Mouse (Mus musculus) retina, embryonic 14.5 days (tissue): ENCODE results near the gene Rhox9.
"Not testable (repeated sequence)": the region's sequence is repeated elsewhere in the genome, so short reads cannot be mapped to it uniquely, and the experiment has no call there.

Source experiments
- DNase-seq: peaks from one replicate; pipeline ENCODE4 v3.0.0-alpha.2; 2015; ENCODE audit warnings: low spot score

The Rhox9 gene

DNA sequence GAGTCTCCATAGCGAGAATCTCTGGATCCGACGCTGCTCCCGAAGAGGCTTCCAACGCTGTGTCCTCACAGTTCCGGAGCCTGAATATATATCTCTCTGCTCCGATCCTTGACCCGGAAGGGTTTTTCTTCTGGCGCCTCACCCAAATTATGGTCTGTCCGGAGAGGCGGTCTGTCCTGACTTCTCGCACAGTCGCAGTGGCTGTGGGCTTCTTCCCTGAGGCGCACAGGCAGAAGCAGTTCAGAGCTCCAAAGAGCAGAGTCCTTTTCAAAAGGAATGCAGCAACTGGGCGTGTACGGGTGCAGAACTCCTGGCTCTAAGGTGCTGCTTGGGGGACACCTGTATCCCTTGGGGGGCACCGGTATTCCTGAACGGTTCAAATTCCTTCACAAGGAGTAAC, at the start of gene Rhox9:
Gene Rhox9, minus strand, starts transcription at position 101 of the 400 bp plus-strand sequence.
- not testable (repeated sequence) for DNase-seq

DNA sequence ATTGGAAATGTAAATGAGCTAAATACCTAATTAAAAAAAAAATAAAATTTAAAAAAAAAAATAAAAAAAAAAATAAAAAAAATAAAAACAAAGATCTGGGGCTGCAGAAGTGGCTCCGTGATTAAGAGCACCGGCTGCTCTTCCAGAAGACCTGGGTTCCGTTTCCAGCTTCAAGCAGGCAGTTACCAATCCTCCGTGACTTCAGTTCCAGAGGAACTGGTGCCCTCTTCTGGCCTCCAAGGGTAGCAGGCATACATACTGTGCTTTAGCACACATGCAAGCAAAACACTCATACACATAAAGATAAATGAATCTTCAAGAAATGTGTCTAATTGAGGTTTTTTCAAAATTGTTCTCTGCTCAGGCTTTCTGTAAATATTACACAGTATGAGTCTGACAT, 14.7 kb upstream of the Rhox9 start:
- no peak for DNase-seq

DNA sequence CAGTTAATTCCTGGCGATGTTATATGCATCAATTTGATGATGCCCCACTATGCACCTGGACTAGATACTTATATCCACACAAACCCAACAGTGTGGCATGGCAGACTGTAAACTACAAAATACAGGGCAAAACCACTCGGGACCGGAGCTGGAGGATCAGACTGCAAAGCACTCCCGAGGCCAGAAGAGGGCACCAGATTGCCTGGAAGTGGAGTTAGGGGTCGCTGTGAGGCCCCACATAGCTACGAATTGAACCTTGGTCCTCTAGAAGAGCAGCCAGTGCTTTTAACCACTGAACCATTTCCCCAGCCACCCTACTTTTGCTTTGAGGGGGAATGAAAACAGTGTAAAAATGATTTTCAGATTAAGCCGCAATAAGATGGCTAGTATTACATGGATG, 7.0 kb upstream of the Rhox9 start:
- peak; percentile 3 for DNase-seq

DNA sequence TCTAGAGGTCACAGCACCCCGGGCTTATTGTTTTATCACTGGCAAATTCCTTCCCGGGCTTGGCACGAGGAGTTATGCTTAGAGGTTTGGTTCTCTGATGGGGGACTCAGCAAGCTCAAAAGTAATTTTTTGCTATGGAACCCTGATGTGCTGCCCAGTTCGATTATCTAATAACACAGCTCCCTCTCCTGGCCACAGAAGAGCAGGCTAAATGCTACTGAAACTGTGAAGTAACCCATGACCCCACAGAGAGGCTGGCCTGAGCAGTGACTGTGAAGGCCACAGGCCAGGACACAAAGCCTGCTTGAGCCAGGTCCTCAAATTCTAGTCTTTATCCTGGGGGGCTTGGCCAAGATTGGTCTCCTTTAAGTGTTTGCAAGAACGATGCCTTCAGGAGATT, 2.2 kb upstream of the Rhox9 start:
- DNase-seq: peak; percentile 2

DNA sequence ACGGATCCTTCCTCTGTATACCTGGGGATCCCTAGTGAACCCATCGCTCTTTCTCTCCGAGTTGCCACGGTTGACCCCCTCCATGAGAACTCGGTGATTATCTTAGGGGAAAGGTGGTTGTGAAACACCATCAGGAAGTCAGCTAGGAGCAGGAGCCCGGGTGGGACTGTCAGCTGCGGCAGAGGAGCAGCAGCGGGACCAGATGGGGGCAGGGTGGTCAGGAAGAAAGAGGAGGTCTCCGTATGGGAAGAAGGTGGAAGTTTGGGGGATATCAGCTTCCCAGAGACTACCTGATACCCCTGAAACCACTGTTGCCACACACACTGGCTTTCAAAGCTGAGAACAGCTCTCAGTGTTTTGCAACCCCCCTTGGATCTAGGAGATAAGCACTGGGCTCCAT, 4.4 kb downstream of the Rhox9 start, which contains the start of gene Rhox7b:
Gene Rhox7b, minus strand, starts transcription at position 101 of the 400 bp plus-strand sequence.
- DNase-seq: not testable (repeated sequence)

DNA sequence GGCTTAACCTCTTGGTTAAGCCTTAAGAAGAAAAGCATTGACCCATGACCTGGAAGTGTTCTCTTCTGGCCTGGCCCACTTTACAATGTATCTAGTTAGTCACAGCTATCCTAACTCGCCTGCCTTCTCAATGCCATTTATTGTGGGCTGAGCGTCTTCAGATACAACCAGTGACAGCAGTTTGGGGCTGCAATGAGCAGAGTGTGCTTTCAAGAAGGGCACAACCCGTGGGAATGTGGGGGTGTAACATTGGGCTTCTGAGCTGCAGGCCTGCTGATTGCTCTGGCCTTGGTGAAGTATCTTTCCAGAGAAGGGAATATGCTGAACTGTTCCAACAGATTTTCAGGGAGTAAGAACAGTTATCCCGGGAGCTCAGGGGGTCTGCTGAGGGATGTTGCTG, 22.7 kb downstream of the Rhox9 start, which contains the start of gene Rhox8:
Gene Rhox8, minus strand, starts transcription at position 101 of the 400 bp plus-strand sequence.
- no peak for DNase-seq

DNA sequence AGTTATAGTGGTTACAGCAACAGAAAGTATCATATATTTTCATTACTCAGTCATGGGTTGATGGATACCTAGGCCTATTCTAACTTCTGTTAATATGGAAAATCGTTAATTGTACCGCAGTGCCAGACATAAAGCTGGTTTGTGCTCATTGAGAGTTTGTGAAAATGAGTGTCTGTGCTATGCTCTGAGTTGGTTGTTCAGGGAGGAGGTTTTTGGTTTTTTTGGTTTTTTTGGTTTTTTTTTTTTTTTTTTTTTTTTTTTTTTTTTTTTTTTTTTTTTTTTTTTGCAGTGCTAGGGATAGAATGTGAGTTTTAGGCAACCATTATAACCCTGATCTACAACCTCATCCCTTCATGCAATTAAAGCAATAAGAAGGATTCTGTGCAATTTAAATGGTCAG, 29.9 kb downstream of the Rhox9 start:
- DNase-seq: no peak
